Mouse (Mus musculus): Measurements from ENCODE around the gene Birc3. TPM values are rescaled to one million over a fixed set of nuclear protein-coding genes. Genes with fewer than 3 reads are reported as not detected.
"Not testable (repeated sequence)": the region's sequence is repeated elsewhere in the genome, so short reads cannot be mapped to it uniquely, and the experiment has no call there.

The Birc3 gene
- 1 to 10 TPM; 2.3 to 5.4 (median 3.6) TPM for total RNA-seq (2022)

DNA sequence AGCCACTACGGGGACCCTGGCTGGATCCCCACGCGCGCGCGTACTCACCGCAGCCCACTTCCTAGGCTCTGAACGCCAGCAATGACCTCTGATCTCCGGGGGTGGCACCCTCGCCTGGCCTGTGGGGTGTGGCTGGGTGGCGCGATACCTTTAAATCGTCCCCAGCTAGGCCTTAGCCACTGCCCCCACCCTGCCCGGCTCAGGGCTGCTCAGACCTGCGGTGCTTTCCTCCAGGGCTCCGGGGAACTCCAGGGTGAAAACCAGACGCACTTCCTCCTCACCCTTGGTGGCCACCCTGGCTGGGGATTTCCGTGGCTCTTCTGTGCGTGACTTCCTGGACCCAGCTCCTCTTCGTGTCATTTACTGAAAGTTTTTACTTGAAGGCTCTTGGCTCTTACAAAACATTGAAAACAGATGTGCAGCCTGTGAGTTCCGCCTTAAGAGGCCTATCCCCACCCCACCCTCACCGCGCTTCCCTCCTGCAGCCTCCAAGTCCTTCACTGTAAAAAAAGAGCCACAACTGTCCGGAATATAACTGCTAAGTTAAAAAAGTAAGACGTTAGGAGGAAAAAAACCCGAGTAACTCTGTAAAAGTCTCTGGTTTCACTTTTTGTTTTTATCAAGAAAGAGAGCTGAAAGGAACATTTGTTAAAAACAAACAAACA is at the start of gene Birc3:
Birc3 (minus strand) TSS at position 412 of the 665 bp plus-strand sequence.
- peak in 1 of 2 experiments; percentile 6 for DNase-seq (ENCODE audit: low spot score in 2 of 2)

DNA sequence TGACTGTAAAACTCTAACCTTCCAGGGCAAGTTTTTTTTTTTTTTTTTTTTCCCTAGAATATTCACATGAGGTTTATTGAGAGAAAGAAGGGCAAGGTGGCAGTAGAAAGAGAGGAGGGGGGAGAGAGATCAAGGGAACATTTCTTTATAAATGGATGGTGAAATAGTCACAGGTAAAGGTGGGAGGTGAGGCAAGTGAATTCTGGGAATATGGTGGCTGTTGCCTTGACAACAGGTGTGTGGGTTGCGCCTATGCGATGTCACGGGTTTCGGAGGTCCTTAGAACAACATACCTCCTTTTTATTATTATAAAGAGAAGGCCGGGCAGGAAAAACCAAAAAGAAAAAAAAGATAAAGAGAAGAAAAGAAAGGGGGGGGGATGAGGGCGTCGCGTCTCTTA is 41.9 kb upstream of the Birc3 start:
- no peak for DNase-seq (ENCODE audit: low spot score in 2 of 2)

DNA sequence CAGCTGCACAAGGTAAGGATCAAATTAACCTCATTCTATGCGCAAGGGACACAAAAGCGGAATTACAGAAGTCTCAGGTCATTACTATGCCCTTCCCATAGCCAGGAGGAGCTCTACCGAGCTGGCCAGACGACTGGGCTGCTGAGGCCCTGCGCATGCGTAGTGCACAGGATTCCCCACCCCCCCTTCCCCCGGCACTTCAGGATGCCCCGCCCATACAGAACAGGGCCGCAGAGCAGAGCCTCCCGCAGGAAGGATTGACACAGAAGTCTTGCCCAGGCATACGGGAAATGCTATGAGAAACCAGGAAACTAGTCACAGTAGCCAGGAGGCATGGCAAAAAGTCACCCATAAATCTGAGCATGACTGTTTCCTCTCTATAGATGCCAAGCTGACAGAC is 41.5 kb upstream of the Birc3 start:
- peak in 1 of 2 experiments; percentile 12 for DNase-seq (ENCODE audit: low spot score in 2 of 2)

DNA sequence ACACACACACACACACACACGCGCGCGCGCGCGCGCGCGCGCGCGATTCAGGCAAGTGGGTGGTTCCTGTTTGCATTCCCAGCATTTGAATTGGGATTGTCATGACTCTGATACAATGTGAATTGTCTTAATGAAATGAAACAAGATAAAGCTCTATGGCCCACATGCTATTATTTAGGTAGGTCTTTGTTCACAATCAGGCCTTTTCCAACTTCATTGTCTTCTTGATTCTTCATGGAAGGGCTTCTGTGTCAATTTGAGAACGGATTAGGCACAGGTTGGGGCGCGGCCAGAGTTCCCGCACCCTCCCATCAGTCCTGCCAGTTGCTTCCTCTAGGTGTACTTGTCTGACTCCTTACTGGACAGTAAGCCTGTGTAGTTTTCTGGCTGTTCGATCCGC is 41.0 kb upstream of the Birc3 start:
- DNase-seq (ENCODE audit: low spot score in 2 of 2): no peak

DNA sequence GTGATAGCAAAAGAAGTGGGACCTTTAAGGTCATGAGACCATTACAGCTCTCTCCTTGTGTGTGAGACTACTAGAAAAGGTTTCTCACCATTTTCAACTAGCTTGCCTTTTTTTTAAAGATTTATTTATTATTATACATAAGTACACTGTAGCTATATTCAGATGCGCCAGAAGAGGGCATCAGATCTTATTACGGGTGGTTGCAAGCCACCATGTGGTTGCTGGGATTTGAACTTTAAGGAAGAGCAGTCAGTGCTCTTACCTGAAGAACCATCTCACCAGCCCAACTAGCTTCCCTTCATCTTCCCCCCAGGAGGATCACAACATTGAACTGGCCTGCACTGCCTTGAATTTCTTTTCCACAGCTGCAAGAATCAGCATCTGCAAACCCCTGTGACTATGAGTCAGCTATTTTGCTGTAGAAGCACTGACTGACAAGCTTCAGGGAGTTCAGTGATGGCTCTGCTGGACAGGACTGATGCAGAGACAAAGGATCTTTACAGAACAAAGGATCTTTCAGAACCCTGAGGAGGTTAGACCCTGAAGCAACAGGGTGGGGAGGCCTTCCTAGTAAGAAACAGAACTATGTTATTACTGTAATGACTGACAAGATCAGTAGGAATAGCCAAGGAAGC is 34.5 kb upstream of the Birc3 start:
- no peak for DNase-seq (ENCODE audit: low spot score in 2 of 2)

DNA sequence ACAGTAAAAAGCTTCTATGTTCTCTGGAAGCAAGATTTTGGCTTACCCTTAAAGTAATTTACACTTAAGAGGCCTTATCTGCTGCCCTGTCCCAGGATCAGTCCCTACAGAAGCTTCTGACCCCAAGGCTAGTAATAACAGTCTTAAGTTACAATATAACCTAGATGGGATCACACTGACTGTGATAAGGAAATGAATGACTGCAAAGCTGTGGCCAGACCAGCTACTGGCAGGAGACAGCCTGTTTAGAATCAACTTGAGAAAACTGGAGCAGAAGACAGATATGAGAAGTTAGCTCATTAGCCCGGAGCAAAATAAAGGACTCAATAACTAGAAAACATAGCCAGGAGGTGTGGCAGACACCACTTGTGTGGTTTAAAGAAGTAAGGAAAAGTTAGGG is 33.6 kb upstream of the Birc3 start:
- no peak for DNase-seq (ENCODE audit: low spot score in 2 of 2)

DNA sequence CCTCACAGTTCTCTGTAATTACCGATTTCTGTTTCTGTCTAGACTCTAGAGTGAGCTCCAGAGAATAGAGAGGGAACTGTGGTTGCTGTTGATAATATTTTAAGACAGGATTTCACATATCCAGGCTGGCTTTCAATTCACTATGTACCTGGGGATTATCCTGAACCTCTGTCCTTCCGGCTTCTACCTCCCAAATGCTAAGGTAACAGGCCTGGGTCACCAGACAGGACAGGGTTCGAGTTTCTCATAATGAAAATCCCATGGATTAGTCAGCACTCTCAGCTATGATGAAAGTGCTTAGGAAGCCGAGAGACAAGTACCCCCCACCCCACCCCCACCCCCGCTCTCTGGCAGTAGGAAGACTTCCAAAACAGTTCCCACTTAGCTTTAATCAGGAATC is 30.8 kb upstream of the Birc3 start:
- DNase-seq (ENCODE audit: low spot score in 2 of 2): no peak

DNA sequence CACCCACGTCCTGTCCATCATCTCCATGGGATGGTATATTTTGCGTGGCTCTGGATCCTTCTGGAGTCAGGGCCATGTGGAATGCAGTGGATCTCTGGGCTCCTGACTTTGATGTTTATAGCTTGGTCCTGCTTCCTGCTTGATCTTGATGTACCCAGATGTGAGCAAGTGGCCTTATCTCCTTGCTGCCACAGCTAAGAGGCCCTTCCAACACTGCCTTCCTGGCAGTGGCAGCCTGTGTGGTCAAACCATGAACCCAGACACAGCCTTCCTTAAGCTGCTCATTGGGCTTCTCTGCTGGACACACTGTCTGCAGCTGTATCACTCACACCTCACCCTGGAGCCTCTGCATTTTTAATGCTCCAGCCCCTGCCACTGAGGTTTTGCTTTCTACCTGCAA is 30.3 kb upstream of the Birc3 start:
- DNase-seq (ENCODE audit: low spot score in 2 of 2): no peak

DNA sequence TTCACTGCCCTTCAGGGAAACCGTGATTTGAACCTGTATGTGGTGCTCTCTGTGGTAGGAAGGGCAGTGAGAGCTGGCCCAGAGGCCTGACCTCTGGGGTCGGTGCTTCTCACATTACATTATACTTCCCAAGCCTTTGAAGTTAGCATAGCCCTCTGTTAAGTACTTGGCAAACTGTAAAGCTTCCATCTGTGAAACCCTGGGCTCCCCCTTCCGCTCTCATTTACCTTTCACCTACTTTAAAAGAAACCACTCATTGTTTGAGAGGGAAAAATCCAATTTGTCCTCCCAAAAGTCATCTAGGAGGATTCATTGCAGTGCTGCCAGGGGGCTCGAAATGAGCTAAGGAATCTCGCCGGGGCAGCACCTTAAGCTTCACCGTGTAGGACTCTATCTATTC is 29.3 kb upstream of the Birc3 start:
- DNase-seq (ENCODE audit: low spot score in 2 of 2): no peak

DNA sequence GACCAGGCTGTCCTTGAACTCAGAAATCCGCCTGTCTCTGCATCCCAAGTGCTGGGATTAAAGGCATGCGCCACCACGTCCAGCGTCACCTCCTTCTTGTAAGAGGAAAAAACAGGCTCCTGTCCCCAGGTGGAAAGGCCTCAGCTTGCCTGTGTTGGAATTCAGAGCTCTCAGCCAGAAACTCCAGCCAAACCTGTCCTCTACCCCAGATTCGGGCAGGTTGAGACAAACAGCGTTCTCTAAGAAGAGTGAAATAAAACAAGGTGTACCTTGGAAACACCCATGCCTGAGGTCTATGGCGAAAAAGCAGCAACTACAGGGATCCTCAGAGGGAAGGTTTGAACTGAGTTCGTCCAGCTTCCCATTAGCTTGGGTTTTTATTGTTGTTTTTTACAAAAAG is 28.0 kb upstream of the Birc3 start:
- DNase-seq (ENCODE audit: low spot score in 2 of 2): no peak

DNA sequence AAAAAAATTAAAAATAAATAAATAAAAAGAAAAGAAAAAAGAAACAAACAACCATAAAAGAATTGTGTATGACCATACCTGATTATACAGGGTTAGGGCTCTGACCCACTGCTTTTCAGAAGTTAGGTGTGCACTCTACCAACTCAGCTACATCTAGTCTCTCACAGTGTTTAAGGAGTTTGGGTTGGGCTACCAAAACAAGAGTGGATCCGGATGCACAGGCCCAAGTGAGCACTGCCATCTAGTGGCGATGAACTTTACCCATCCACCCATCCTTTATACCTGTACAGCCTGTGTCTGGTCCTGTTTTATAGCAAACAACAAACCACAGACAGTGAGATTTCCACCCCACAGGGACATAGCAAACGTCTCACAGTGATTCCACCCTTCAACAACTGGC is 24.5 kb upstream of the Birc3 start:
- peak; percentile 23 to 68 for DNase-seq (ENCODE audit: low spot score in 2 of 2)

DNA sequence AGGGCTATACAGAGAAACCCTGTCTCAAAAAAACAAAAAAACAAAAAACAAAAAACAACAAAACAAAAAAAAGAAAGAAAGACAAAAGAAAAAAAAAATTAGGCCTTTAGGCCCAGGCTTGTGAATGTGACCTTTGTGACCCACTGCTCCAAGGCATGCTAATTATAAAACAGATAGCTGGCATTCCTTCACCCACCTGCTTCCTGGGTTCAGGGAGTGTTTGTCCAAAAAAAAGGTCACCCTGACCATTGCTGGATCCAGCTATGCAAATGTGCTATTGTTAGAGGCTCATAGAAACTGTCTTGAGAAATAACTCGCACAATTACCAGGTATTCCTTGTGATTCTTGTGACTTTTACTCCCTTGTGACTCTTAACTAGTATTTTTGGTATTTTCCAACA is 18.8 kb upstream of the Birc3 start:
- not testable (repeated sequence) for DNase-seq (ENCODE audit: low spot score in 2 of 2)

DNA sequence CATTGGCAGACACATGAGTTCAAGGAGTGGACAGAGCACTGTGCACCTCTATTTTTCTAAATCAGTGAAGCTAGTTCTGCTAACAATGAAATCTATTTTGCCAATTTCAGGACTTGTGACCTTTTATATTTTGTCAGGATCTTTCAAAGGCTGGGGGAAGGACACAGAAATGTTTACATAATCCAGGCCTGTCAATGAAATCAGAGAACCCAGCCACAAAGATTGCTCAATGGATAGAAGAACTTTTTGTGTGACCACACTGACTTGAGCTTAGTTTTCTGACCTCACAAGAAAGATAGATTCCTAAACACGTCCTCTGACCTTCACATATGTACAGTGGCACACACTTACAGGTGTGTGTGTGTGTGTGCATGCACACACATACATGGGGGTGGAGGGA is 18.2 kb upstream of the Birc3 start:
- no peak for DNase-seq (ENCODE audit: low spot score in 2 of 2)

DNA sequence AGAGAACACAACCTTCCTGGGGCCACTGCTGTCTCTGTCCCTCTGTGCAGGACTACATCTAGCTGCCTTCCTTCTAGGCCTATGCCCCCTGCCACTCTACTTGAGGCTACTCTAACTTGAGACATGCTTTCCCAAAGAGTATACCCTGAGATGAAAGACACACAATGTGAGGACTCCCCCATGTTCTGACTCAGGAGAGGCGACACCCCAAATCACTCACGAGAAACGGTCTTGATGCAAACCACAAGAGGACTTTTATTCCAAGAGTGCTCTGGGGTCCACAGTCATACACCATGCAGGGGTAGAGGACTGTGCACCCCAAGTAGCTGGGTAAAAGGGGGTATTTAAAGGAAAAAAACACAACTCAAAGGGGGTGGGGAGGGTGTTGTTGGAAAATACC is 11.4 kb upstream of the Birc3 start:
- DNase-seq (ENCODE audit: low spot score in 2 of 2): no peak

DNA sequence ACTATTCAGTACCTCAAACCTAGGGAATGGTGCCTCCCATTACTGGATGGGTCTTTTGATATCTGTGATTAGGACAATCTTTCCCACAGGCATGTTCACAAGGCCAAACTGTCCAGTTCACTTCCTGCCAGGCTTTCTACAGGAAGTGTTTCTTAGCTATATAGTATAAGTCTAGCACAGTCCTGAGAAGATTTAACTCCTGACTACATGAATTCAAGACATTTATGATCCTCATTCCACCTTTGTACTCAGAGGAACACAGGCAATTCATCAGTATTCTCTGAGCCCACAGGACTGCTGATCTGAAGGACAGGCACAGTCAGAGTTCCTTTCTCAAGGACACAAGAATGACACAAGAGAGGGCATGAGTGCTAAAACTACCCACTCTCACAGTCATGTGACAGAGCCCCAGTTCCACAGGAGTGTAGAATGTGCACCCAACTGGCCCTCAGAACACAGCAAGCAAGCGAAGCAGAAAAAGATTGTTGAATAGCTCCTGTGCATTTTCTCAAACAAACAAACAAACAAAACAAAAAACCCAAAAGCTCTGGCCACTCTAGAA is 9.4 kb upstream of the Birc3 start:
- no peak for DNase-seq (ENCODE audit: low spot score in 2 of 2)

DNA sequence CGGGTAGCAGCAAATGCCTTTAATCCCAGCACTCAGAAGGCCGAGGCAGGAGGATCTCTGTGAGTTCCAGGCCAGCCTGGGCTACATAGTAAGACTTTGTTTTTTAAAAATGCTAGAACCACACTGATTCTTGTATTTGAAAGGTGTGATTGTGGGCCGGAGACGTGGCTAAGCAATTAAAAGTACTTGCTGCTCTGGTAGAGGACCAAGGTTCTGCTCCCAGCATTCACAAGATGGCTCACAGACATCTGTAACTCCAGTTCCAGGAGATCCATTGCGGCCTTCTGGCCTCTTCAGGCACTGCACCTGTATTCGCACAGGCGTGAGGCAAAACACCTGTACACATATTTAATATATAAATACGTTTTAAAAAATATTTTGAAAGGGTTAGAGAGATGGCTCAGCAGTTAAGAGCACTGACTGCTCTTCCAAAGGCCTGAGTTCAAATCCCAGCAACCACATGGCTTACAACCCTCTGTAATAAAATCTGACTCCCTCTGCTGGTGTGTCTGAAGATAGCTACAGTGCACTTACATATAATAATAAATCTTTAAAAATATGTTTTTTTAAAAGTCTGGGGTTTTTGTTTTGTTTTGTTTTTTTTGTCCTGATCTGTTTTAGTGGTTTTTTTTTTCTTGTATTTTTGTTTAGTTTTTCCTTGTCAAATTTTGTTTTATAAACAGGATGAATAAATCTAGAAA is 675 bp upstream of the Birc3 start:
- DNase-seq (ENCODE audit: low spot score in 2 of 2): no peak

DNA sequence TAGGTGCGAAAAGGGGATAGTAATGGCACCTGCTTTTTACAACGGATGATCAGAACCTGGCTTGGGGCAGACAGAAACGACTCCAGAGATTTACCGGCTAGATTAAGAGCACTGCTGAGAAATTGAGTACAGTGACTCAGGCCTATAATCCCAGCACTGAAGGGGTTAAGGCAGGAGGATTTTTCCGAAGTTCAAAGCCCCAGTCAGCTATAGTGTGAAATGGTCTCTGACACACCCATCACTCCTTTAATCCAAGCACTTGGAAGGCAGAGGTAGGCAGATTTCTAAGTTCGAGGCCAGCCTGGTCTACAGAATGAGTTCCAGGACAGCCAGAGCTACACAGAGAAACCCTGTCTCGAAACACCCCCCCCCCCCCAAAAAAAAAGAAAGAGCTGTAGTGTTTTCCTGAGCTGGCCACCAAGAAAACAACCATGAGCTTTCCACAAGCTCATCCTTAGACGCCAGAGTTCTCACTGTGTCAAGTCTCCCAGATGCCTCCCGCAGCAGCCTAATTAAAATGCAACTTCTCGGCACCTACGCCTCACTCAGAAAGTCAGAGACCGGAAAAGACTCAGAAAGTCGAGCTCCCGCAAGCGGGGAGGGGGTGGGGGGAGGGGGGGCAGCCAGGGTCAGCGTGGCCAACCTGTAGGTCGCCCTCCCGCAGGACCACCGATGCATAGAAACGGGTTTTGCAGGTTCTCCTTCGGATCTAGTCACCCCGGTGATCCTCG is 777 bp downstream of the Birc3 start:
- DNase-seq (ENCODE audit: low spot score in 2 of 2): no peak

DNA sequence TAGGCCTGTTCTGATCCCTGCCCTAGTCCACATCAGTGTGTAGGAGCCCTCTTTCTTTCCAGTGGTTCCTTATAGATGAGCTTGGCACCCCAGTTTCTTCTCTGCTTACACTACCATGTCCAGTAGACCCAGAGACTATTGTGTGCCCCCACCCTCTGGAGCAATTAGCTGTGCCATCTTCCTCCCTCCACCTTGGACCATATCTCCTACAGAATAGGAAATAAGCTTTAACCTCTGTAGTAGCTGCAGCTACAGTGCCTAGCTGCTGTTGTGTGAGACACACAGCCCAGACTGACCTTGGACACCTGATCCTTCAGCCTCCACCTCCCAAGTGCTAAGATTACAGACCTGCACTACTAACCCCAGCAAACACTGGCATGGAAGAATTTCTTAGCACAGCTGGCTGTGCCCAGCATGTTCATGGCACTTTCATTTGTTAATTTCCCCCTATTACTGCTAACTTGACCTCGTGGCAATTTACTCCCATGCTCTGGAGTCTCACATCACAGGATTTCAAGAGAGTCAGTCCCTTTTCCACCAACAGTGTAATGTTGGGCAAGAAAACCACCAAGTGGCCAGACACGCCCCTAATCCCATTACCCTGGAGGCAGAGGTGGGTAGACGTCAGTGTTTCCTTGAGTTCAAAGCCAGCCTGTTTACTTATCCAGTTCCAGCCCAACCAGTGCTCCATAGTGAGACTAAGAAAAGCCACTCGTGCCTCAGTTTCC is 1.5 kb downstream of the Birc3 start:
- DNase-seq (ENCODE audit: low spot score in 2 of 2): no peak

DNA sequence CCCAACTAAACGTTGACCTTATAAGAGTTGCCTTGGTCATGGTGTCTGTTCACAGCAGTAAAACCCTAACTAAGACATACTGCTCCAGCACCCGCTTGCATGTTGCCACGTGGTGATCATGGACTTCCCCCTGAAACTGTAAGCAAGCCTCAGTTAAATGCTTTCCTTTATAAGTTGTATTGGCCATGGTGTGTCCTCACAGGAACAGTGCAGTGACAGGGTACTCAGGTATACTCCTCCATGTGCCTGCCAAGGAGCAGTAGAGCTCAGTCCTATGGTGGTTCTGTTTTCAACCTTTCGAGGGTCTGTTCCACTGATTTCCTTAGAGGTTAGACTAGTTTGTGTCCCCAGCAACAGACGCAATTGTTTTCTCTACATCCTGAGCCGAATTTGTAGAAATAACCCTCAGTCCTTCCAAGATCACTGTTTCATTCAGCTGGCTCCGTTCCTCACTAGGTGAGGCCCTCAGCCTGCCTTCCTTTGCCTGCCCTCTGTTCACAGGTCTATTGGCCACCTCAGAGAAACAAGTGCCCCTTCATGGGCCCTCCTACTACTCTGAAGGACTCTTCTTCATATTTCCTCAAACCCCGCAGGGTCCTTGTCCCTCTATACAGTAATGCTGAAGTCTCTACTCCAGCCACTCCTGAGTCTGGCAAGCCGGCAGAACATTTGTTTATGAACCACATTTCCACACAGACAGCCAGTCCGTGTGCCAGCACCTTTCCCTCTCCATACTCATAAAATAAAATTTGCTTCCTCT is 2.2 kb downstream of the Birc3 start:
- DNase-seq (ENCODE audit: low spot score in 2 of 2): no peak

DNA sequence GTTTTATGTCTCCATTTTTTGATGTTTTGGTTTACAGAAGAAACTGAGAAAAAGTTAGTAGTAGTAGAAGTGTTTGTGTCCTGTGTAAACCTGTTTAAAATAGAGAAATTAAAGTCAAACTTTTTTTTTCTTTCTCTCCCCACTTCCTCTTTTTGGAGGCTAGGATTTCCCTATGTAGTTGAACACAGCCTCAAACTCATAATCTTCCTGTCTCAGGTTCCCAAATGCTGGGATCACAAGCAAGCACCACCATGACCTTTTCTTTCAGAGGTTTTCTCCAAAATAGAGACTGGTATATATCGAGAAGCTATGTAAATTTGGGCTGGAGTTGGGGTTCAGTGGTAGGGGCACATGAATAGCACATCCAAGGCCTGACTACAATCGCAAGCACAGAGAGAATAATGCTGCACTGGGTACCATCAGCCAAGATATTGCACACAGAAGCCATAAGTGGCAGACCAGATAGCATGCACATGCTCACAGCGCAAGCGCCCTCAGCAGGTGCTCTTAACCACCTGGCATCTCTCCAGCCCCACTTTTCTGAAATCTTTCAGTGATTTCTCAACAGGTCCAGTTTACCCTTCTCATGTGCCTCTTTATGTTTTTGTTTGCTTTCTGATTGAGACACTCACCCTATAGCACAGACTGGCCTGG is 4.0 kb downstream of the Birc3 start:
- DNase-seq (ENCODE audit: low spot score in 2 of 2): no peak
